Mouse (Mus musculus): ENCODE measurements around the gene Zfp14. TPM values are rescaled to one million over a fixed set of nuclear protein-coding genes. Genes with fewer than 3 reads are reported as not detected.

Zfp14 gene
- polyA plus RNA-seq, 1 experiment from 2014 or later: 1.4 TPM

- Histone ChIP-seq H3K27me3 (replicated peaks; ENCODE audit: control insufficient read depth, insufficient read depth, low read length) (no peaks in the 10 kb centered on the region), H3K36me3 (ENCODE audit: control insufficient read depth, insufficient read depth, low read length) (peaks cover 9% of the 10 kb centered on the region), H3K27ac (ENCODE audit: low read depth, low read length) (peak within 1 kb of the TSS; percentile 71), H3K9me3 (ENCODE audit: control insufficient read depth, low read length) (no peaks in the 10 kb centered on the region), H3K4me2 (peak within 1 kb of the TSS; percentile 87), H3K4me1 (replicated peaks; ENCODE audit: control insufficient read depth, insufficient read depth, low read length) (peaks cover 15% of the 10 kb centered on the region; the same call in 1 of the 2 replicates), H3K4me3 (ENCODE audit: low read depth, low read length) (peak within 1 kb of the TSS; percentile 71), H3K9ac (ENCODE audit: low read depth, low read length) (peak within 1 kb of the TSS; percentile 77)
- WGBS: under 1% methylated on average over 40 of the region's 40 CpGs
- peak; percentile 93 for ATAC-seq (replicated peaks; ENCODE audit: low FRiP score)
- DNase-seq (ENCODE audit: low spot score): peak; percentile 97
Measured at GRCm38 (mm10) chr7:30090092-30090969, 39.2 kb upstream of the Zfp14 start, which contains the start of the genes Gm26920 and Zfp566. Gene Gm26920, minus strand, starts transcription at chr7:30090410. Gene Zfp566, minus strand, starts transcription at chr7:30090527.

GRCm38 (mm10) chr7:30089405-30089804 lies 38.2 kb upstream of the Zfp14 start:
- H3K9me3 ChIP-seq (ENCODE audit: control insufficient read depth, low read length): no peaks in the 10 kb centered on the region
- no peaks in the 10 kb centered on the region for H3K27me3 ChIP-seq (replicated peaks; ENCODE audit: control insufficient read depth, insufficient read depth, low read length)
- peak overlapping the region; percentile 77 for H3K9ac ChIP-seq (ENCODE audit: low read depth, low read length)
- DNase-seq (ENCODE audit: low spot score) (no peak), ATAC-seq (replicated peaks; ENCODE audit: low FRiP score) (no peak)
- peaks cover 15% of the 10 kb centered on the region; the same call in 1 of the 2 replicates for H3K4me1 ChIP-seq (replicated peaks; ENCODE audit: control insufficient read depth, insufficient read depth, low read length)
- peak overlapping the region; percentile 71 for H3K4me3 ChIP-seq (ENCODE audit: low read depth, low read length)
- peak overlapping the region; percentile 87 for H3K4me2 ChIP-seq
- H3K36me3 ChIP-seq (ENCODE audit: control insufficient read depth, insufficient read depth, low read length): peaks cover 13% of the 10 kb centered on the region
- no peak overlapping the region for H3K27ac ChIP-seq (ENCODE audit: low read depth, low read length)
- 22% methylated on average over 6 of the region's 6 CpGs for WGBS

GRCm38 (mm10) chr7:30086524-30086923 lies 35.3 kb upstream of the Zfp14 start:
- DNase-seq (ENCODE audit: low spot score) (no peak), ATAC-seq (replicated peaks; ENCODE audit: low FRiP score) (no peak)
- no peak overlapping the region for H3K27ac ChIP-seq (ENCODE audit: low read depth, low read length)
- peaks cover 9% of the 10 kb centered on the region; the same call in 1 of the 2 replicates for H3K4me1 ChIP-seq (replicated peaks; ENCODE audit: control insufficient read depth, insufficient read depth, low read length)
- no peak overlapping the region for H3K4me3 ChIP-seq (ENCODE audit: low read depth, low read length)
- H3K4me2 ChIP-seq: no peak overlapping the region
- 88% methylated on average over 9 of the region's 9 CpGs for WGBS
- H3K9me3 ChIP-seq (ENCODE audit: control insufficient read depth, low read length): no peaks in the 10 kb centered on the region
- H3K9ac ChIP-seq (ENCODE audit: low read depth, low read length): no peak overlapping the region
- H3K27me3 ChIP-seq (replicated peaks; ENCODE audit: control insufficient read depth, insufficient read depth, low read length): no peaks in the 10 kb centered on the region
- H3K36me3 ChIP-seq (ENCODE audit: control insufficient read depth, insufficient read depth, low read length): peaks cover 15% of the 10 kb centered on the region

GRCm38 (mm10) chr7:30072146-30073028 lies 21.2 kb upstream of the Zfp14 start, which contains the start of gene Zfp82:
Gene Zfp82, minus strand, starts transcription at chr7:30072900.
- H3K4me1 ChIP-seq (replicated peaks; ENCODE audit: control insufficient read depth, insufficient read depth, low read length): no peaks in the 10 kb centered on the region
- DNase-seq (ENCODE audit: low spot score): peak; percentile 83
- peak within 1 kb of the TSS; percentile 98 for H3K4me2 ChIP-seq
- H3K36me3 ChIP-seq (ENCODE audit: control insufficient read depth, insufficient read depth, low read length): peaks cover 8% of the 10 kb centered on the region
- H3K4me3 ChIP-seq (ENCODE audit: low read depth, low read length): peak within 1 kb of the TSS; percentile 85
- ATAC-seq (replicated peaks; ENCODE audit: low FRiP score): peak; percentile 94
- H3K9me3 ChIP-seq (ENCODE audit: control insufficient read depth, low read length): no peaks in the 10 kb centered on the region
- no peaks in the 10 kb centered on the region for H3K27me3 ChIP-seq (replicated peaks; ENCODE audit: control insufficient read depth, insufficient read depth, low read length)
- under 1% methylated on average over 50 of the region's 50 CpGs for WGBS
- H3K27ac ChIP-seq (ENCODE audit: low read depth, low read length): peak within 1 kb of the TSS; percentile 57; the same call in 1 of the 2 replicates
- H3K9ac ChIP-seq (ENCODE audit: low read depth, low read length): peak within 1 kb of the TSS; percentile 80

GRCm38 (mm10) chr7:30064622-30065021 lies 13.4 kb upstream of the Zfp14 start:
- Histone ChIP-seq H3K9me3 (ENCODE audit: control insufficient read depth, low read length) (no peaks in the 10 kb centered on the region), H3K4me3 (ENCODE audit: low read depth, low read length) (no peak overlapping the region), H3K27ac (ENCODE audit: low read depth, low read length) (no peak overlapping the region), H3K27me3 (replicated peaks; ENCODE audit: control insufficient read depth, insufficient read depth, low read length) (no peaks in the 10 kb centered on the region), H3K36me3 (ENCODE audit: control insufficient read depth, insufficient read depth, low read length) (peaks cover 18% of the 10 kb centered on the region), H3K4me1 (replicated peaks; ENCODE audit: control insufficient read depth, insufficient read depth, low read length) (no peaks in the 10 kb centered on the region), H3K9ac (ENCODE audit: low read depth, low read length) (no peak overlapping the region), H3K4me2 (no peak overlapping the region)
- 81% methylated on average over 5 of the region's 5 CpGs for WGBS
- ATAC-seq (replicated peaks; ENCODE audit: low FRiP score) (no peak), DNase-seq (ENCODE audit: low spot score) (no peak)

- Histone ChIP-seq H3K9me3 (ENCODE audit: control insufficient read depth, low read length) (no peaks in the 10 kb centered on the region), H3K27ac (ENCODE audit: low read depth, low read length) (no peak overlapping the region), H3K27me3 (replicated peaks; ENCODE audit: control insufficient read depth, insufficient read depth, low read length) (no peaks in the 10 kb centered on the region), H3K36me3 (ENCODE audit: control insufficient read depth, insufficient read depth, low read length) (peaks cover 17% of the 10 kb centered on the region), H3K9ac (ENCODE audit: low read depth, low read length) (no peak overlapping the region), H3K4me3 (ENCODE audit: low read depth, low read length) (no peak overlapping the region), H3K4me2 (no peak overlapping the region), H3K4me1 (replicated peaks; ENCODE audit: control insufficient read depth, insufficient read depth, low read length) (no peaks in the 10 kb centered on the region)
- ATAC-seq (replicated peaks; ENCODE audit: low FRiP score) (no peak), DNase-seq (ENCODE audit: low spot score) (no peak)
- 82% methylated on average over 5 of the region's 5 CpGs for WGBS
Measured at GRCm38 (mm10) chr7:30062478-30062877, 11.3 kb upstream of the Zfp14 start.

GRCm38 (mm10) chr7:30060341-30060740 lies 9.2 kb upstream of the Zfp14 start:
- H3K4me1 ChIP-seq (replicated peaks; ENCODE audit: control insufficient read depth, insufficient read depth, low read length): no peaks in the 10 kb centered on the region
- H3K4me2 ChIP-seq: no peak overlapping the region
- WGBS: 91% methylated on average over 6 of the region's 6 CpGs
- no peak overlapping the region for H3K9ac ChIP-seq (ENCODE audit: low read depth, low read length)
- H3K36me3 ChIP-seq (ENCODE audit: control insufficient read depth, insufficient read depth, low read length): peaks cover 30% of the 10 kb centered on the region
- ATAC-seq (replicated peaks; ENCODE audit: low FRiP score): no peak
- no peaks in the 10 kb centered on the region for H3K27me3 ChIP-seq (replicated peaks; ENCODE audit: control insufficient read depth, insufficient read depth, low read length)
- no peak for DNase-seq (ENCODE audit: low spot score)
- H3K4me3 ChIP-seq (ENCODE audit: low read depth, low read length): no peak overlapping the region
- H3K9me3 ChIP-seq (ENCODE audit: control insufficient read depth, low read length): no peaks in the 10 kb centered on the region
- H3K27ac ChIP-seq (ENCODE audit: low read depth, low read length): no peak overlapping the region

GRCm38 (mm10) chr7:30053591-30053990 lies 2.4 kb upstream of the Zfp14 start:
- H3K36me3 ChIP-seq (ENCODE audit: control insufficient read depth, insufficient read depth, low read length): peaks cover 15% of the 10 kb centered on the region
- H3K27ac ChIP-seq (ENCODE audit: low read depth, low read length): no peak overlapping the region
- H3K9ac ChIP-seq (ENCODE audit: low read depth, low read length): no peak overlapping the region
- H3K4me1 ChIP-seq (replicated peaks; ENCODE audit: control insufficient read depth, insufficient read depth, low read length): peaks cover 4% of the 10 kb centered on the region
- no peaks in the 10 kb centered on the region for H3K9me3 ChIP-seq (ENCODE audit: control insufficient read depth, low read length)
- ATAC-seq (replicated peaks; ENCODE audit: low FRiP score) (no peak), DNase-seq (ENCODE audit: low spot score) (no peak)
- no peak overlapping the region for H3K4me3 ChIP-seq (ENCODE audit: low read depth, low read length)
- no peak overlapping the region for H3K4me2 ChIP-seq
- no peaks in the 10 kb centered on the region for H3K27me3 ChIP-seq (replicated peaks; ENCODE audit: control insufficient read depth, insufficient read depth, low read length)
- WGBS: 13% methylated on average over 3 of the region's 3 CpGs

Data from liver, embryonic 11.5 days (tissue).